Mouse (Mus musculus) liver, embryonic 14.5 days (tissue): Measurements from ENCODE around the gene Gtpbp2. TPM values are rescaled to one million over a fixed set of nuclear protein-coding genes. Genes with fewer than 3 reads are reported as not detected.
A peak's percentile ranks its signal among the peaks of the same experiment; 100 is the strongest.

Experiments
- ATAC-seq: fragments of 200-750 bp; cut with Nextera tagmentation; 2 replicates; pipeline ENCODE4 v1.8.0; 2017; ENCODE audit warnings: moderate number of reproducible peaks, mild to moderate bottlenecking, moderate library complexity; ENCODE audit not compliant: insufficient read depth
- DNase-seq, 3 experiments: peaks; one replicate each; pipeline ENCODE4 v3.0.0-alpha.2; 2012 to 2013; ENCODE audit warnings: low read depth in 3 of 3, low spot score in 3 of 3
- H3K27ac ChIP-seq: fragments of 300-500 bp; sonication (generic); 2 replicates; pipeline ENCODE4 v1.5.1; 2014; ENCODE audit warnings: moderate library complexity, mild to moderate bottlenecking, control low read depth, inconsistent platforms
- H3K27me3 ChIP-seq: fragments of 300-500 bp; sonication (generic); 2 replicates; pipeline ENCODE4 v1.6.1; 2014; ENCODE audit warnings: mild to moderate bottlenecking, low read length, moderate library complexity; ENCODE audit not compliant: control insufficient read depth, insufficient read depth
- H3K36me3 ChIP-seq: fragments of 300-500 bp; sonication (generic); replicated peaks from 2 replicates; pipeline ENCODE4 v1.6.1; 2014; ENCODE audit warnings: low read depth; ENCODE audit not compliant: control insufficient read depth, insufficient read depth
- H3K4me1 ChIP-seq, 2 experiments: fragments of 200-500 bp in 1 of 2; fragments of 300-500 bp in 1 of 2; sonication (generic) in 1 of 2; replicated peaks; 2 replicates each; pipeline ENCODE4 v1.6.1; 2012 to 2014; ENCODE audit warnings: antibody characterized with exemption in 1 of 2, inconsistent platforms in 1 of 2, low read length in 1 of 2; ENCODE audit not compliant: control insufficient read depth in 2 of 2, insufficient read depth in 2 of 2
- H3K4me2 ChIP-seq: fragments of 300-500 bp; sonication (generic); 2 replicates; pipeline ENCODE4 v1.6.1; 2014; ENCODE audit warnings: low read depth, mild to moderate bottlenecking, control low read depth, moderate library complexity
- H3K4me3 ChIP-seq, 2 experiments: fragments of 200-500 bp in 1 of 2; fragments of 300-500 bp in 1 of 2; sonication (generic) in 1 of 2; 2 replicates each; pipeline ENCODE4 v1.5.1; 2012 to 2014; ENCODE audit warnings: low read depth in 2 of 2, low read length in 2 of 2, mild to moderate bottlenecking in 2 of 2, control low read depth in 1 of 2, inconsistent platforms in 1 of 2, moderate library complexity in 1 of 2; ENCODE audit not compliant: insufficient read depth in 1 of 2
- H3K9ac ChIP-seq: fragments of 300-500 bp; sonication (generic); replicated peaks from 2 replicates; pipeline ENCODE4 v1.6.1; 2014; ENCODE audit warnings: mild to moderate bottlenecking, control low read depth, moderate library complexity
- H3K9me3 ChIP-seq: fragments of 300-500 bp; sonication (generic); 2 replicates; pipeline ENCODE4 v1.6.1; 2016; ENCODE audit warnings: low read length, mixed read lengths; ENCODE audit not compliant: control insufficient read depth
- CTCF ChIP-seq: IDR thresholded peaks from 2 replicates; pipeline ENCODE4 v1.5.1; 2016; ENCODE audit warnings: antibody characterized with exemption, low read depth, control low read depth
- EP300 ChIP-seq: IDR thresholded peaks from 2 replicates; pipeline ENCODE4 v1.6.1; 2016; ENCODE audit warnings: antibody characterized with exemption, low read depth
- WGBS: fragments of 180-500 bp; shearing (Covaris S2); extraction: QIAGEN DNeasy Blood & Tissue Kit; methylation state at CpG from one replicate; pipeline ENCODE4 v1.1.7; 2014; ENCODE audit not compliant: insufficient replicate concordance; 5-methylcytosine and 5-hydroxymethylcytosine counted together
- polyA plus RNA-seq, 2 experiments: library from polyadenylated mRNA; depleted of rRNA in 1 of 2; stranded (reverse) in 1 of 2; unstranded in 1 of 2; fragments of >200 nt; fragmentation: Nextera tagmentation in 1 of 2; extraction: Ambion mirVana in 1 of 2; gene quantifications; 2 replicates each; pipeline versions ENCODE4 v1.2.1 to v1.2.3; 2012 to 2014

Gene Gtpbp2
- polyA plus RNA-seq, 2 experiments, result 18.2 to 98.3 TPM

DNA sequence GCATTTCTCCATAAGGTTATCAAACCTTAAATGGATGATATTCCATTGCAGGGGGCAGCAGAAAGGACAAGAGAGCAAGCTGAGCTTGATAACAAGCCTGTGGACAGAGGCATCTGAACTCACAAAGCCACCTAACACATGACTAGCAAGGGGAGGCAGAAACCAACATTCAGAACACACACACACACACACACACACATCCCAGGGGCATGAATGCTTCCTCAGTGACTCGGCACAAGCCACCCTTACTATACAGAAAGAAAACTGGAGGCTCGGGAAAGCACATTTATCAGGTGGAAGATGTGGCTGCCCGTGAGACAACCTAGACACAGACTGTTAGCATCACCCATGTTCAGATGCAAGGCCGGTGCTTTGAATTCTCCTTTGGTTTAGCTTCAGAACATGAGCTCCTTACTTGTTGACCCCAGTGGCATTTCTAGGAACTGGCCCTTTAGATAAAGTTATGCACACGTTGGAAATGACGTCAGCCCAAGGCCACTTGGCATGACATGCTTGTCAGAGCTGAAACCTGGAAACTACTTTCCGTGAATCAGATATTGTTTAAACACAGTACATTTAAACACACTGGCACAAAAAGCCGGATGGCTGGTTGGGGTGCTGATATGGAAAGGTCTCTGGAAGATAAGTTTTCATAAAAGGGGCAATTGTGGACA is 22.1 kb upstream of the Gtpbp2 start:
- Histone ChIP-seq H3K9ac (no peak overlapping the region; the same call in 1 of the 2 replicates), H3K36me3 (no peaks in the 10 kb centered on the region), H3K4me3 (no peak overlapping the region), H3K27ac (no peak overlapping the region), H3K4me2 (no peak overlapping the region), H3K27me3 (no peaks in the 10 kb centered on the region), H3K9me3 (no peaks in the 10 kb centered on the region), H3K4me1 (peaks cover 10 to 15% of the 10 kb centered on the region in 2 experiments)
- ATAC-seq (peak; percentile 61; the same call in 1 of the 2 replicates), DNase-seq (peak in 2 of 3 experiments; percentile 42 to 72)
- TF ChIP-seq CTCF, result no peak
- no peak for TF ChIP-seq EP300
- 19% methylated on average over 8 of the region's 8 CpGs for WGBS

GRCm38 (mm10) chr17:46139872-46140271 is 21.0 kb upstream of the Gtpbp2 start:
- H3K27ac ChIP-seq, result no peak overlapping the region
- no peak for ATAC-seq
- H3K4me3 ChIP-seq, result no peak overlapping the region
- H3K4me2 ChIP-seq, result no peak overlapping the region
- no peaks in the 10 kb centered on the region for H3K9me3 ChIP-seq
- no peak overlapping the region for H3K9ac ChIP-seq
- DNase-seq, result no peak
- peaks cover 17 to 25% of the 10 kb centered on the region in 2 experiments for H3K4me1 ChIP-seq
- WGBS, result 63% methylated on average over 3 of the region's 3 CpGs
- no peak for TF ChIP-seq CTCF
- no peak for TF ChIP-seq EP300
- H3K27me3 ChIP-seq, result no peaks in the 10 kb centered on the region
- H3K36me3 ChIP-seq, result peaks cover 2% of the 10 kb centered on the region; the same call in 1 of the 2 replicates

GRCm38 (mm10) chr17:46143578-46144423 is 17.0 kb upstream of the Gtpbp2 start, which contains the start of gene Rsph9:
TSS of gene Rsph9 (minus strand) at chr17:46144216.
- Histone ChIP-seq H3K36me3 (peaks cover 39% of the 10 kb centered on the region), H3K27ac (peak within 1 kb of the TSS; percentile 30), H3K4me1 (peaks cover 14 to 22% of the 10 kb centered on the region in 2 experiments), H3K4me2 (peak within 1 kb of the TSS; percentile 64), H3K9ac (peak within 1 kb of the TSS; percentile 56), H3K27me3 (no peaks in the 10 kb centered on the region), H3K9me3 (no peaks in the 10 kb centered on the region), H3K4me3 (peak within 1 kb of the TSS; percentile 35 to 46)
- WGBS, result 8% methylated on average over 37 of the region's 37 CpGs
- TF ChIP-seq EP300 (no peak), CTCF (0 out of 2 replicates have a peak, but pooled peaks have one; percentile 13)
- peak; percentile 92 for ATAC-seq
- peak; percentile 69 to 78 (median 72) for DNase-seq

GRCm38 (mm10) chr17:46152847-46153782 is 7.7 kb upstream of the Gtpbp2 start, which contains the start of gene Mad2l1bp:
TSS of gene Mad2l1bp (minus strand) at chr17:46153553.
- Histone ChIP-seq H3K9ac (peak within 1 kb of the TSS; percentile 94), H3K27me3 (no peaks in the 10 kb centered on the region), H3K4me3 (peak within 1 kb of the TSS; percentile 95 to 98), H3K4me1 (peaks cover 24 to 34% of the 10 kb centered on the region in 2 experiments), H3K36me3 (peaks cover 22% of the 10 kb centered on the region), H3K4me2 (peak within 1 kb of the TSS; percentile 83), H3K9me3 (no peaks in the 10 kb centered on the region), H3K27ac (peak within 1 kb of the TSS; percentile 86)
- ATAC-seq (peak; percentile 81), DNase-seq (peak; percentile 92 to 94 (median 93))
- TF ChIP-seq CTCF, result no peak
- TF ChIP-seq EP300, result peak; percentile 36; the same call in 1 of the 2 replicates
- WGBS, result 4% methylated on average over 33 of the region's 33 CpGs
